Mouse (Mus musculus): Measurements from ENCODE around the gene Nudt3.

Nudt3 gene

DNA sequence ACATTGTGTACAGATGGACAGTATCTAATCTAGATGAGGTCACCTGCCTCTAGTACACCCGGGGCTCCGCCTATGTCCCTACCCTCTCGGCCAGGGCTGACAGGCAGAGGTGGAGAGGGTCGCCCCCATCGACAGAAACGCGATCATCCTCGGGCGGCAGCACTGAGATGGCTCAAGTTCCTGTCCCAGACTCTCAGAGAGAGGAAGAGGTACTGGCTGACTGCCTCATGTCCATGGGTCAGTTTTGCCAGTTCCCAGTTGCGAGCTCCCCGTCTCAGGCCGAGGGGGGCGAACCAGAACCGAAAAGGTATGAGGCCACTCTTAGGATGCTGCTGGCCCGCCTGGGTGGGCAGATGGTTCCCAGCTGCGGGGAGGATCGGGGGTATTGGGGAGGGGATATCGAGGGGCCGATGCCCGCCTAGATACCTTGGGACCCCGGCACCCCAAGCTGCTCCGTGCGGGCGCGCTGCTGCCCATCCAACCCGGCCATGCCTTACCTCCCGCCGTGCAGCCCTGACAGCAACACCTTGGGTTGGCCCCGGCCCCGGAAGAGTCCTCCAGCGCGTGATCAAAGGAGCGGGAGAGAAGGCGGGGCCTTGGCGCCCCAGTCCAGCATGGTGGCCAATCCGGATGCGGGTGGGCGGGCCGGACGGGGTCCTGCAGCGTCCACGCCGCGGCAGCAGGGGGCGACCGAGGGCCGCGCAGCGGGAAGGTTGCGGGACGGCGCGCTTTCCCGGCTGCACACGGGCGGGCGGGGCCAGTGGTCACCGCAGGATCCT is 57.9 kb downstream of the Nudt3 start, which contains the start of gene AI413582:
Gene AI413582, minus strand, starts transcription at position 594 of the 779 bp plus-strand sequence.
- DNase-seq (ENCODE audit: low spot score in 2 of 2): peak; percentile 95 to 98

- peak; percentile 49 to 53 for DNase-seq (ENCODE audit: low spot score in 2 of 2)
Observed at GRCm38 (mm10) chr17:27564391-27565162, 58.7 kb downstream of the Nudt3 start.

DNA sequence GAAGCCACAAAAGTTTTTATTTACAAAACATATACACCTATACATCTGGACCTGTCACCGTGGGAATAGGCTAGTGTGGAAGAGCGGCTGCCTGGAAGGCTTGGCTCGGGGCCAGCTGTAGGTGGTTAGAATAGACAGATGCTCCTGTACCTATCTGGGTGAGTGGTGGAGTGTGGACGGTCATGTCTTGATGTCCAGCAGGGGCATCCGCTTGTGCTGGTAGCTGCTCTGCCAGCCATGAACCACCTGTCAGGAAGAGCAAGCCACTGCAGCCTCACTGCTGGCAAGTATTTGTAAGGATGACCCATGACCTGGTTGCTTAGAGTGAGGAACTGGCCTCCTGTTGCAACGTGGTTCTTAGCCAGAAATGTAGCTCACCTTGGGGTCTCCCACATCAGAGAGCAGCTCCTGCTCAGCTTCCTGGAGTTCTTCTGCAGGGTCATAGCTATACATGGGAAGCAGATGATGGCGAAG is 59.5 kb downstream of the Nudt3 start:
- DNase-seq (ENCODE audit: low spot score in 2 of 2): peak in 1 of 2 experiments; percentile 45

- DNase-seq (ENCODE audit: low spot score in 2 of 2): no peak
Observed at GRCm38 (mm10) chr17:27561809-27562526, 61.3 kb downstream of the Nudt3 start.

- DNase-seq (ENCODE audit: low spot score in 2 of 2): no peak
Observed at GRCm38 (mm10) chr17:27560926-27561480, 62.3 kb downstream of the Nudt3 start.

GRCm38 (mm10) chr17:27559596-27559995 is 63.7 kb downstream of the Nudt3 start:
- no peak for DNase-seq (ENCODE audit: low spot score in 2 of 2)

GRCm38 (mm10) chr17:27558845-27559244 is 64.5 kb downstream of the Nudt3 start:
- DNase-seq (ENCODE audit: low spot score in 2 of 2): no peak

DNA sequence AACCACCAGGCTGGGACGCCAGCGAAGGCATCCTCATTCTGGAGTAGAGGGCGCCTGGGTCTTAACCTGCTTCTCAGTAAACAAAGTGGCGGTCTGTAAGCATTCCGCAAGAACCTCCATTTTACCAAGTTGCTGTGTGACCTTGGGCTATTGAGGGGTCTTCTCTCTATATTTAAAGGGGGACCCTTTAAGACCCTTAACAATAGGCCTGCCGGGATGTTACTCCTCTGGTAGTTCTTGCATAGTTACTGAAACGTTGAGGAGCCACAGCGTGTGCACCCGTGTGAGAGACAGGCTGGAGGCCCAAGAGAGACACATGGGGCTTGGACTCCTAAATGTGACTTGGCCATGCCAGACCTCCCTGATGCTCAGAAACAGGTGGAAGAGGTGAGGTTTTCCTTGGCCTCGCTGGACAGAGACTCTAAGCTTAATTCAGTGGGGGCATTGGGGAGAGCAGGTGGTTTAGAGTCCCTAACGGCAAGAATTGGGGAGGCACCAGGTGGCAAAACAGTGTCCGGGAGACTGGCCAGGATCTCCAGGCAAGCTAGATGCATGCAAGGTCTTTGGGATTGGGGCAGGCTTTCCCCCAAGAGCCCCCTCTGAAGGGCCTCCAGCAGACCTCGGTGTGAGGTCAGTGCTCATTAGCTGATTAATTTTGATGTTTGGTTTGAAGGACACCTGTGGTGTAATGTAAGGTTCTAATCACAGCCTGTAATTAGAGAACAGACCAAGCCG is 65.2 kb downstream of the Nudt3 start:
- DNase-seq (ENCODE audit: low spot score in 2 of 2): no peak

DNA sequence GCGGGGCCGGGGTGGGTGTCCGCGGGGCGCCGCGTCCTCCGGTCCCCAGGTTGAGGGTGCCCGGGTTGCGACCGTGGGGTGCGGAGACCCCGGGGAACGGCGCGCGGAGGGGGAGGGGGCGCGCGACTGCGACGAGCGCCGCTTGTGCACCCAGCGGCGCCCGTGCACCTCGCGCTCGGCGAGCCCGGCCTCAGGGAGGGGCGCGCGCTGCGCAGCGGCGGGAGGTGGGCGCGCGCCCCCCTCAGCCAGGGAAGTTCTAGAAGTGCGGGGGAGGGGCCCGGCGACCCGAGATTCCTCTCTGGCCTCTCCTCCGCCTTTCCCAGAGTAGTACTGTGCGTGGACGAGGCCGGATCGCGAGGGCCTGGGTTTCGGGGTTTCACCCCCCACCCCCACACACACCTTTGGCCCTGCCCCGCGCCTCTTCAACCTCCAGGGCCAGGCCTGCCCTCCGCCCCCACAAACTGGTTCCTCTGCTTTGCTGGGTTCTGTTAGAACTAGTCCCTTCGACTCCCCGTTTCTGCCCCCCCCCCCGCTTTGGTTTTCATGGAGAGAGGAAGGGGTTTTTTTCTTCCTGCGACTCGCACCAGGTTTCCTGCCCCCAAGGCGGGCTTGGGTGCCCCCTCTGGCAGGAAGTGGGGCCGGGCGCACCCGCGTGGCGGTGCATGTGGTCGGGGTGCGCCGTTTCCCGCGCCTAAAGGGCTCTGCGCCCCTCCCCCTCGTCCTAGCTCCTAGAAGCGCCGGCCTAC is 65.9 kb downstream of the Nudt3 start:
- DNase-seq (ENCODE audit: low spot score in 2 of 2): peak; percentile 61 to 78

GRCm38 (mm10) chr17:27556315-27557011 is 66.8 kb downstream of the Nudt3 start, which contains the start of gene Hmga1:
TSS of gene Hmga1 (plus strand) at chr17:27556497.
- peak; percentile 87 to 95 for DNase-seq (ENCODE audit: low spot score in 2 of 2)

GRCm38 (mm10) chr17:27555512-27556172 is 67.7 kb downstream of the Nudt3 start:
- peak; percentile 77 to 89 for DNase-seq (ENCODE audit: low spot score in 2 of 2)

DNA sequence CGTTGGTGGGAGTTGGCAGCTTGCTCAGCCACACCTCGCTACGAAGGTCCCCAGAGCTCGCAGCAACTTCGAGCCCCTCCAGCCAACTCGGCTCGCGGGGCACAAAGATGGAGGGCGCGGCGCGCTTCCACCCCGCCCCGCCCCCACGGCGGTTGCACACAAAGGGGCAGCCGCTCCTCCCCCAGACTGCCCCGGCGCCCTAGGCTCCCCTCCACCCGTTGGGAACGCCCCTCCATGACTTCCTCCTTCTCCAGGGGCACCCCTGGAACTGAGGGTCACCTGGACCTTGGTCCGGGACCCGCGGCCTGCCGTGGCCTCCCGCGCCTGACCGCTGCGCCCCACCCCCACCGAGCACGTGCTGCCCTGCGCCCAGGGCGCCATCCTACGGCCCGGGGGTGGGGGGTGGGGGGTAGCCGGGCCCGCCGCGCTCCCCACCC is 68.2 kb downstream of the Nudt3 start:
- peak; percentile 61 to 79 for DNase-seq (ENCODE audit: low spot score in 2 of 2)

GRCm38 (mm10) chr17:27554062-27554960 is 69.0 kb downstream of the Nudt3 start:
- DNase-seq (ENCODE audit: low spot score in 2 of 2): no peak

- DNase-seq (ENCODE audit: low spot score in 2 of 2): no peak
Observed at GRCm38 (mm10) chr17:27552215-27553201, 70.8 kb downstream of the Nudt3 start.

- peak in 1 of 2 experiments; percentile 46 for DNase-seq (ENCODE audit: low spot score in 2 of 2)
Observed at GRCm38 (mm10) chr17:27551393-27551940, 71.8 kb downstream of the Nudt3 start.

- DNase-seq (ENCODE audit: low spot score in 2 of 2): no peak
Observed at GRCm38 (mm10) chr17:27549234-27549633, 74.1 kb downstream of the Nudt3 start.
